Mouse (Mus musculus): Measurements from ENCODE around the gene Cops7a. TPM values are rescaled to one million over a fixed set of nuclear protein-coding genes. Genes with fewer than 3 reads are reported as not detected.

The Cops7a gene
- polyA plus RNA-seq, 1 experiment, result 142 TPM

DNA sequence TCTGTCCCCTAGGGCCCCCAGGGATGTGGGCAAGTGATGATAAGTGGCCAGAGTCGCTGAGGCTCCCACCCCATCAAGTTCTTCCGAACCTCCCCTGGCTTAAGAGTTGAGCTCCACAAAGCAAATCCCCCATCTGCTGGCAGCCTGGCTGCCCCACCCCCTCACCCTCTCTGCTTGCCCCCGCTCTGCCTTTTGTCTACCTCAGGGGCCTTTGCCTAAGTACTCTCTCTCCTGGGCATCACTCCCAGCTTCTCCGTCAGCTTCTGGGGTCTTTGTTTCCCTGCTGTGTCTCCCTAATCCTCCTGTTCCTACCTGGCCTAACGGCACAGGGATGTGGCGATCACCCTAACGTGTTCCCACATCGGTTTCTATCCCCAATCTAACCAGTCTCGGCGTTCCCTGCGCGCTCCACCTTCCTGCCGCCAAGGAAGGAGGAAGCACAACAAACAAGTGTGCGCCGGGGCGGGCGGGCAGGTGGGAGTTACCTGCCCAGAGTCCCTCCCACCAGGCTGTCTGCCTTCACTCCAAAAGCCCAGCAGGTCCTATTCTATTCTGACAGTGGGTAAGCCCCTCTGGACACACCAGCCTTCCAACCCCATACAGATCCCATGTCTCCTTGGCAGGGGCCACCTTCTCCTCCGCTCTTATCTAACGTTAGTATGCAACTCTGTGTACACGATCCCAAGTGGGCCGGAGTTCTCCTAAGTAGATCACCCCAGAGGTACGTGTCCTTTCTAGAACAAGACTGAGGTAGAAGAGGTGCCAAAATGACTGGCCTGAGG lies 50.0 kb downstream of the Cops7a start:
- TF ChIP-seq E2F4 (IDR thresholded peaks at IDR 0.05; ENCODE audit: insufficient read depth), result no peak
- TF ChIP-seq CEBPB (IDR thresholded peaks at IDR 0.05; ENCODE audit: insufficient read depth, poor library complexity, severe bottlenecking), result no peak
- TF ChIP-seq POLR2AphosphoS2 (IDR thresholded peaks at IDR 0.05; ENCODE audit: insufficient read length, low read depth), result peak; percentile 38
- TF ChIP-seq USF1 (IDR thresholded peaks at IDR 0.05; ENCODE audit: low read depth), result no peak
- no peak for TF ChIP-seq TCF12 (IDR thresholded peaks at IDR 0.05; ENCODE audit: insufficient read depth, poor library complexity, severe bottlenecking)
- peak; percentile 6 for TF ChIP-seq POLR2A (IDR thresholded peaks at IDR 0.05; ENCODE audit: insufficient read length, low read depth)
- no peak for TF ChIP-seq SRF (IDR thresholded peaks at IDR 0.05; ENCODE audit: control insufficient read depth, insufficient read length, low read depth)
- Histone ChIP-seq H3ac (ENCODE audit: control insufficient read depth, insufficient read length) (peak overlapping the region; percentile 78), H3K36me3 (ENCODE audit: control insufficient read depth, insufficient read depth) (peaks cover 16% of the 10 kb centered on the region), H3K79me2 (ENCODE audit: control insufficient read depth, insufficient read depth) (peaks cover 19% of the 10 kb centered on the region), H3K4me2 (ENCODE audit: low read depth) (peak overlapping the region; percentile 77), H3K4me3 (peak overlapping the region; percentile 91), H3K27me3 (ENCODE audit: control insufficient read depth, insufficient read depth, insufficient read length) (no peaks in the 10 kb centered on the region)

DNA sequence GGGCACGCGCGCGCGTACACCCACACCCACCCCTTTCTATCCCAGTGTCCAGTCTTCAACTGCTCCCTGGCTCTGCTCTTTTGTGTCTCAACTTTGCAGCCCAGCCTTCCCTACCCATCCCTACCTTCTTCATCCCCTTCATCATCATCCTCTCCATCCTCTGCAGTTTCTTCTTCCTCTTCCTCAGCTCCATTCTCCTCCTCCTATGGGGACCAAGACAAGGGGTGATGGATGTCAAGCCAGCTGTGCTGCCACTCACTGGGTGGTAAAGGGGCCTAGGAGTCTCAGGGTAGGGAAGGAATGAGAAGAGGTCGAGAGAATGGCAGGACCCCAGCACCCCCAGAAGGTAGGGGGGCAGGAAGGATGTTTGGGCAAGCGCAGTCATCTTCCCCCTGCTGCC lies 50.8 kb downstream of the Cops7a start:
- H3K36me3 ChIP-seq (ENCODE audit: control insufficient read depth, insufficient read depth), result peaks cover 16% of the 10 kb centered on the region
- TF ChIP-seq POLR2AphosphoS2 (IDR thresholded peaks at IDR 0.05; ENCODE audit: insufficient read length, low read depth) (peak; percentile 14), REST (IDR thresholded peaks at IDR 0.05; ENCODE audit: insufficient read depth, insufficient read length) (no peak)
- H3K79me2 ChIP-seq (ENCODE audit: control insufficient read depth, insufficient read depth), result peaks cover 19% of the 10 kb centered on the region
- peak overlapping the region; percentile 77 for H3K4me2 ChIP-seq (ENCODE audit: low read depth)
- no peak overlapping the region for H3K4me3 ChIP-seq
- no peaks in the 10 kb centered on the region for H3K27me3 ChIP-seq (ENCODE audit: control insufficient read depth, insufficient read depth, insufficient read length)
- no peak overlapping the region for H3ac ChIP-seq (ENCODE audit: control insufficient read depth, insufficient read length)

DNA sequence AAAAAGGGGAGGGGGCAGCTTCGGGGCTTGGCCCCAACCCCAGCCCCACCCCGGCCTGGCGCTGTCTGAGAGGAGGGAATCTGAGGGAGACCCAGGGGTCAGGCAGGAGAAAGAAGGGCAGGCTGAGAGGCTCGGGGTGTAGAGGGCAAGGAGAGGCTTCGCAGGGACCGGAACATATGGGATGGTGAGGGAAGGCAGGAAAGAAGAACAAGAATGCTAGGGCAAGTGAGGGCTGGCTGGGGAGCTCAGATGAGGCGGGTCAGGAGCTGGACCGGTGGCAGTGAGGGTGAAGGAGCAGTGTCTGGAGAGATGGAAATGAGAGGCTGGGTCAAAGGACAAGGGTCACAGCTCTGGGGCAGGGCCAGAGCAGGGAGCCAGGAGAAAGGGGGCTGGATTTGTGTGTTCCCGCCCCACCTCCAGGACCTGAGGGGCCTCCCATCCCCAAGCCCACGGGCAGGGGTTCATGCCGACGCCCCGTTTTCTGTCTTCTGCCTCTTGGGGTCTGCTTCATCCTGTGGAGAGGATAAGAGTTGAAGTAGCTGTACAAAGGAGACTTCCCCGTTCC lies 51.5 kb downstream of the Cops7a start:
- no peak overlapping the region for H3K4me2 ChIP-seq (ENCODE audit: low read depth)
- no peak overlapping the region for H3K4me3 ChIP-seq
- peaks cover 19% of the 10 kb centered on the region for H3K79me2 ChIP-seq (ENCODE audit: control insufficient read depth, insufficient read depth)
- H3ac ChIP-seq (ENCODE audit: control insufficient read depth, insufficient read length), result no peak overlapping the region
- H3K36me3 ChIP-seq (ENCODE audit: control insufficient read depth, insufficient read depth), result peaks cover 16% of the 10 kb centered on the region
- no peak for TF ChIP-seq TCF12 (IDR thresholded peaks at IDR 0.05; ENCODE audit: insufficient read depth, poor library complexity, severe bottlenecking)
- TF ChIP-seq POLR2AphosphoS2 (IDR thresholded peaks at IDR 0.05; ENCODE audit: insufficient read length, low read depth), result no peak
- TF ChIP-seq MAX (IDR thresholded peaks at IDR 0.05; ENCODE audit: low read depth), result no peak
- TF ChIP-seq E2F4 (IDR thresholded peaks at IDR 0.05; ENCODE audit: insufficient read depth), result no peak
- TF ChIP-seq USF1 (IDR thresholded peaks at IDR 0.05; ENCODE audit: low read depth), result no peak
- TF ChIP-seq MYOG (IDR thresholded peaks at IDR 0.05; ENCODE audit: control insufficient read depth in 1 of 3, insufficient read depth in 1 of 3, insufficient read length in 2 of 3, low read depth in 2 of 3), result no peak
- no peak for TF ChIP-seq TCF3 (IDR thresholded peaks at IDR 0.05; ENCODE audit: insufficient read length, low read depth)
- no peak for TF ChIP-seq REST (IDR thresholded peaks at IDR 0.05; ENCODE audit: insufficient read depth, insufficient read length)
- TF ChIP-seq CEBPB (IDR thresholded peaks at IDR 0.05; ENCODE audit: insufficient read depth, poor library complexity, severe bottlenecking), result no peak
- no peak for TF ChIP-seq SRF (IDR thresholded peaks at IDR 0.05; ENCODE audit: control insufficient read depth, insufficient read length, low read depth)
- TF ChIP-seq POLR2A (IDR thresholded peaks at IDR 0.05; ENCODE audit: insufficient read length, low read depth), result no peak
- TF ChIP-seq MYOD1 (IDR thresholded peaks at IDR 0.05; ENCODE audit: control insufficient read depth in 1 of 3, insufficient read length in 2 of 3, low read depth in 2 of 3), result no peak
- no peaks in the 10 kb centered on the region for H3K27me3 ChIP-seq (ENCODE audit: control insufficient read depth, insufficient read depth, insufficient read length)

DNA sequence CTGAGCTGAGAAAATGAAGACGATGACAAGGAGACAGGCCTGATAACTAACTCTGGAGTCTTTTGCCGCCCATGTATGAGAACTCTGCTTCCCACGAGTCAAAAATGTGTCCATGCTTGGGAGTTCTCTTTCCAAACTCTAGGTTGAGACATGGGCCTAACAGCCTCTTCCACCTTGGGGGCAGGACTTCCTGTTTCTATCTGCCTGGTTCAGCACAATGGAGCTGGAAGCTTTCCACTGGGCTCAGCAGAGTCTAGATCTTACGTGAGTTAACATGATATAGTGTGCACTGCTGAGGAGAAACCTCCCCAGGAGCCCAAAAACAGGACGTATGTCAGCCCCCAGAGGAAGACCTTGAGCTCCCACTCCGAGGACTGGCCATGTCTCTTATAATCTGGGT lies 52.1 kb downstream of the Cops7a start:
- TF ChIP-seq POLR2AphosphoS2 (IDR thresholded peaks at IDR 0.05; ENCODE audit: insufficient read length, low read depth) (no peak), TCF3 (IDR thresholded peaks at IDR 0.05; ENCODE audit: insufficient read length, low read depth) (no peak), CEBPB (IDR thresholded peaks at IDR 0.05; ENCODE audit: insufficient read depth, poor library complexity, severe bottlenecking) (no peak), E2F4 (IDR thresholded peaks at IDR 0.05; ENCODE audit: insufficient read depth) (no peak)
- H3K36me3 ChIP-seq (ENCODE audit: control insufficient read depth, insufficient read depth), result peaks cover 16% of the 10 kb centered on the region
- no peak overlapping the region for H3K4me3 ChIP-seq
- H3ac ChIP-seq (ENCODE audit: control insufficient read depth, insufficient read length), result no peak overlapping the region
- H3K27me3 ChIP-seq (ENCODE audit: control insufficient read depth, insufficient read depth, insufficient read length), result no peaks in the 10 kb centered on the region
- H3K4me2 ChIP-seq (ENCODE audit: low read depth), result no peak overlapping the region
- H3K79me2 ChIP-seq (ENCODE audit: control insufficient read depth, insufficient read depth), result peaks cover 19% of the 10 kb centered on the region

DNA sequence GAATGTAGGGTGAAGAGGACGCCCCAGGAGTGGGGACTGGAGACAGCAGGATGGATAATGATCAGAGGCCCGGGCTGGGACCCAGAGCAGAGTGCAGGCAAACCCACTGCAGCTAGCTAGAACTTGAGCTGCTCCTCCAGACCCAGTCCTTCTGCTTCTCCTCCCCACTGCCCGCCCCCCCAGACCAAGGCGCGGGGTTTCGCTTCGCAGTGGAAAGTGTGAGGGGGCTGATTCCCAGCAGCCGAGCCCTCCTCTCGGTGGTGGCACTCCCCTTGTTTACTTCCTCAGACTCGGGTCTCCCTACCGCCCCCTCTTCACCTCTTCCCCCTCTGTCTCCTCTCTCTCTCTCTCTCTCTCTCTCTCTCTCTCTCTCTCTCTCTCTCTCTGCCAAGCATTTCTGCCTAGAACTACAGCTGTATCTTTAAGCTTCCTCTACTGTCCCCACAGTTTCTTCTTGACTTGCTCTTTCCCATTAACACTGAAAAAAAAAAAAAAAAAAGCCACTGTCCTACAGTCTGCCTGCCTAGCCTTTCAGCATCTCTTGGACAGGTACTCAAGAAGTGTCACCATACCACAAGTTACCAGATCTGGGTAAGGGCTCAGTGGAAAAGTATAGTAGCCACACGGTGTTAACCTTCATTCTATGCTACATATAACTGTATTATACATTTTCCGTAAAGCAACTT lies 53.7 kb downstream of the Cops7a start, which contains the start of gene Lag3:
Lag3 (minus strand) TSS at position 173 of the 686 bp plus-strand sequence.
- Histone ChIP-seq H3K4me3 (no peak within 1 kb of the TSS), H3K27me3 (ENCODE audit: control insufficient read depth, insufficient read depth, insufficient read length) (no peaks in the 10 kb centered on the region), H3K4me2 (ENCODE audit: low read depth) (no peak within 1 kb of the TSS), H3ac (ENCODE audit: control insufficient read depth, insufficient read length) (no peak within 1 kb of the TSS), H3K36me3 (ENCODE audit: control insufficient read depth, insufficient read depth) (peaks cover 16% of the 10 kb centered on the region), H3K79me2 (ENCODE audit: control insufficient read depth, insufficient read depth) (peaks cover 14% of the 10 kb centered on the region)
- TF ChIP-seq MYOG (IDR thresholded peaks at IDR 0.05; ENCODE audit: control insufficient read depth in 1 of 3, insufficient read depth in 1 of 3, insufficient read length in 2 of 3, low read depth in 2 of 3), result no peak
- peak; percentile 57 for TF ChIP-seq POLR2AphosphoS2 (IDR thresholded peaks at IDR 0.05; ENCODE audit: insufficient read length, low read depth)
